Comparison of ENCODE assay signal across 9 mouse cellular contexts in genomic region chr2:27818656-27819055, GRCm38 (mm10).
DNase-seq lines count a peak whose midpoint lies in the region; ATAC-seq and TF ChIP-seq lines count a peak whose summit lies in the region.
"Had no signal": no experiment of that assay in that cellular context is flagged by ENCODE, and none has a peak within 500 bp of the region (broad histone marks: within the 10 kb centered on the region; RNA-seq: fewer than 3 reads in every experiment).

No protein-coding gene starts in this region.

- peak; percentile 48 for DNase-seq in left cerebral cortex, postnatal 4 days
- DNase-seq in left cerebral cortex, postnatal 25 days (ENCODE audit: low spot score in 2 of 2), result no peak
- DNase-seq in cerebellum, postnatal 14 days, result peak; percentile 62 to 64
- peak; percentile 58 for DNase-seq in hindbrain, postnatal 0 days (ENCODE audit: low spot score)
- peak; percentile 51 to 66 for DNase-seq in lung, postnatal 4 days
- no peak for DNase-seq in neural tube, embryonic 10.5 days (ENCODE audit: extremely low spot score, low spot score)
- DNase-seq in retina, embryonic 14.5 days (ENCODE audit: low spot score), result no peak

- ATAC-seq in hindbrain, postnatal 0 days, result 0 out of 2 replicates have a peak, but pooled peaks have one; percentile 12
- ATAC-seq in midbrain, embryonic 15.5 days (replicated peaks), result no peak

- TF ChIP-seq CTCF in hindbrain, postnatal 0 days (IDR thresholded peaks at IDR 0.05; ENCODE audit: low read depth), result no peak

- H3K9me3 ChIP-seq in hindbrain, postnatal 0 days (ENCODE audit: low read length), result no peaks in the 10 kb centered on the region
- no peaks in the 10 kb centered on the region for H3K9me3 ChIP-seq in midbrain, embryonic 15.5 days

- 0 out of 2 replicates have a peak overlapping the region, but pooled peaks have one; percentile 32 for H3K27ac ChIP-seq in hindbrain, postnatal 0 days
- no peak overlapping the region for H3K27ac ChIP-seq in midbrain, embryonic 15.5 days
- H3K27ac ChIP-seq: heart, adult 2 months had no signal

- no peak overlapping the region for H3K4me3 ChIP-seq in hindbrain, postnatal 0 days (ENCODE audit: low read length)
- no peak overlapping the region for H3K4me3 ChIP-seq in midbrain, embryonic 15.5 days
- H3K4me3 ChIP-seq: heart, adult 2 months had no signal

- WGBS in hindbrain, postnatal 0 days, result 24% methylated on average over 4 of the region's 4 CpGs
- WGBS in midbrain, embryonic 15.5 days, result 52% methylated on average over 4 of the region's 4 CpGs

- intact Hi-C loops in left cerebral cortex, postnatal 4 days (cut with DNase I), result no loop called here
- intact Hi-C loops in left cerebral cortex, postnatal 25 days (cut with DNase I), result no loop called here

- H3K36me3 ChIP-seq in hindbrain, postnatal 0 days (ENCODE audit: insufficient read depth, low read length), result no peaks in the 10 kb centered on the region
- no peaks in the 10 kb centered on the region for H3K36me3 ChIP-seq in midbrain, embryonic 15.5 days (replicated peaks)

- H3K27me3 ChIP-seq in hindbrain, postnatal 0 days (ENCODE audit: insufficient read depth, low read length), result no peaks in the 10 kb centered on the region
- H3K27me3 ChIP-seq in midbrain, embryonic 15.5 days (replicated peaks), result no peaks in the 10 kb centered on the region

- peaks cover 3% of the 10 kb centered on the region for H3K4me1 ChIP-seq in hindbrain, postnatal 0 days (ENCODE audit: insufficient read depth, low read length)
- H3K4me1 ChIP-seq in midbrain, embryonic 15.5 days, result no peaks in the 10 kb centered on the region; the same call in 1 of the 2 replicates

- no peak overlapping the region for H3K9ac ChIP-seq in hindbrain, postnatal 0 days (replicated peaks; ENCODE audit: low read length)
- H3K9ac ChIP-seq in midbrain, embryonic 15.5 days, result no peak overlapping the region

- H3K4me2 ChIP-seq in hindbrain, postnatal 0 days (ENCODE audit: low read depth, low read length), result no peak overlapping the region
- no peak overlapping the region for H3K4me2 ChIP-seq in midbrain, embryonic 15.5 days

Comparison
In these comparisons a context has a peak if more than half of its experiments do, and no peak if none do; other contexts are left out.
1. DNase-seq: peak in left cerebral cortex, postnatal 4 days (single experiment), cerebellum, postnatal 14 days (2 of 2), hindbrain, postnatal 0 days (single experiment) and lung, postnatal 4 days (2 of 2); none in left cerebral cortex, postnatal 25 days (0 of 2), neural tube, embryonic 10.5 days (single experiment) and retina, embryonic 14.5 days (single experiment).